Mouse (Mus musculus): Measurements from ENCODE around the gene Pnldc1. TPM values are rescaled to one million over a fixed set of nuclear protein-coding genes. Genes with fewer than 3 reads are reported as not detected.

Gene Pnldc1
- polyA plus RNA-seq, 1 experiment from 2014 or later = 0.75 TPM

GRCm38 (mm10) chr17:12925703-12926180 is 15.7 kb upstream of the Pnldc1 start:
- H3K9me3 ChIP-seq (ENCODE audit: low read length) = no peaks in the 10 kb centered on the region
- ATAC-seq (no peak), DNase-seq (ENCODE audit: low spot score) (no peak)
- peaks cover 21% of the 10 kb centered on the region for H3K36me3 ChIP-seq (ENCODE audit: insufficient read depth, low read length)
- WGBS = 83% methylated on average over 8 of the region's 8 CpGs
- H3K4me3 ChIP-seq (ENCODE audit: low read depth, low read length) = no peak overlapping the region
- no peaks in the 10 kb centered on the region for H3K4me1 ChIP-seq (ENCODE audit: insufficient read depth, low read depth, low read length)
- no peak overlapping the region for H3K4me2 ChIP-seq (replicated peaks; ENCODE audit: low read depth, low read length)
- H3K27ac ChIP-seq (ENCODE audit: low read length) = no peak overlapping the region
- no peak for TF ChIP-seq CTCF (IDR thresholded peaks at IDR 0.05)
- TF ChIP-seq EP300 (IDR thresholded peaks at IDR 0.05) = no peak
- no peaks in the 10 kb centered on the region for H3K27me3 ChIP-seq (replicated peaks; ENCODE audit: insufficient read depth, low read length)
- no peak overlapping the region for H3K9ac ChIP-seq (replicated peaks; ENCODE audit: low read depth)

- no peaks in the 10 kb centered on the region for H3K9me3 ChIP-seq (ENCODE audit: low read length)
- no peaks in the 10 kb centered on the region for H3K27me3 ChIP-seq (replicated peaks; ENCODE audit: insufficient read depth, low read length)
- ATAC-seq (peak; percentile 63), DNase-seq (ENCODE audit: low spot score) (peak; percentile 49)
- no peak overlapping the region for H3K9ac ChIP-seq (replicated peaks; ENCODE audit: low read depth)
- 73% methylated on average over 3 of the region's 3 CpGs for WGBS
- no peaks in the 10 kb centered on the region for H3K4me1 ChIP-seq (ENCODE audit: insufficient read depth, low read depth, low read length)
- H3K4me3 ChIP-seq (ENCODE audit: low read depth, low read length) = no peak overlapping the region
- no peak for TF ChIP-seq CTCF (IDR thresholded peaks at IDR 0.05)
- no peak for TF ChIP-seq EP300 (IDR thresholded peaks at IDR 0.05)
- no peak overlapping the region for H3K27ac ChIP-seq (ENCODE audit: low read length)
- H3K4me2 ChIP-seq (replicated peaks; ENCODE audit: low read depth, low read length) = no peak overlapping the region
- H3K36me3 ChIP-seq (ENCODE audit: insufficient read depth, low read length) = peaks cover 25% of the 10 kb centered on the region
Observed at GRCm38 (mm10) chr17:12925001-12925400, 15.0 kb upstream of the Pnldc1 start.

- no peak overlapping the region for H3K4me2 ChIP-seq (replicated peaks; ENCODE audit: low read depth, low read length)
- H3K9ac ChIP-seq (replicated peaks; ENCODE audit: low read depth) = no peak overlapping the region
- TF ChIP-seq EP300 (IDR thresholded peaks at IDR 0.05) (no peak), CTCF (IDR thresholded peaks at IDR 0.05) (no peak)
- H3K4me3 ChIP-seq (ENCODE audit: low read depth, low read length) = no peak overlapping the region
- no peaks in the 10 kb centered on the region for H3K27me3 ChIP-seq (replicated peaks; ENCODE audit: insufficient read depth, low read length)
- ATAC-seq (no peak), DNase-seq (ENCODE audit: low spot score) (no peak)
- 90% methylated on average over 1 of the region's 1 CpGs for WGBS
- no peak overlapping the region for H3K27ac ChIP-seq (ENCODE audit: low read length)
- H3K4me1 ChIP-seq (ENCODE audit: insufficient read depth, low read depth, low read length) = no peaks in the 10 kb centered on the region
- no peaks in the 10 kb centered on the region for H3K9me3 ChIP-seq (ENCODE audit: low read length)
- peaks cover 29% of the 10 kb centered on the region for H3K36me3 ChIP-seq (ENCODE audit: insufficient read depth, low read length)
Observed at GRCm38 (mm10) chr17:12921073-12921472, 11.0 kb upstream of the Pnldc1 start.

- Histone ChIP-seq H3K27me3 (replicated peaks; ENCODE audit: insufficient read depth, low read length) (no peaks in the 10 kb centered on the region), H3K36me3 (ENCODE audit: insufficient read depth, low read length) (peaks cover 21% of the 10 kb centered on the region), H3K9me3 (ENCODE audit: low read length) (no peaks in the 10 kb centered on the region), H3K9ac (replicated peaks; ENCODE audit: low read depth) (peak overlapping the region; percentile 93), H3K27ac (ENCODE audit: low read length) (peak overlapping the region; percentile 94), H3K4me3 (ENCODE audit: low read depth, low read length) (peak overlapping the region; percentile 89), H3K4me2 (replicated peaks; ENCODE audit: low read depth, low read length) (peak overlapping the region; percentile 82), H3K4me1 (ENCODE audit: insufficient read depth, low read depth, low read length) (peaks cover 3% of the 10 kb centered on the region; the same call in 1 of the 2 replicates)
- DNase-seq (ENCODE audit: low spot score) (peak; percentile 62), ATAC-seq (peak; percentile 39)
- under 1% methylated on average over 38 of the region's 40 CpGs for WGBS
- TF ChIP-seq CTCF (IDR thresholded peaks at IDR 0.05) (no peak), EP300 (IDR thresholded peaks at IDR 0.05) (no peak)
Observed at GRCm38 (mm10) chr17:12916588-12917380, 6.8 kb upstream of the Pnldc1 start.

GRCm38 (mm10) chr17:12915881-12916583 is 6.0 kb upstream of the Pnldc1 start, which contains the start of gene Mrpl18:
Mrpl18 (minus strand) TSS chr17:12916345.
- H3K4me2 ChIP-seq (replicated peaks; ENCODE audit: low read depth, low read length) = peak within 1 kb of the TSS; percentile 82
- DNase-seq (ENCODE audit: low spot score) = peak; percentile 100
- ATAC-seq = peak; percentile 99
- H3K27ac ChIP-seq (ENCODE audit: low read length) = peak within 1 kb of the TSS; percentile 94
- no peak for TF ChIP-seq CTCF (IDR thresholded peaks at IDR 0.05)
- TF ChIP-seq EP300 (IDR thresholded peaks at IDR 0.05) = no peak
- H3K4me3 ChIP-seq (ENCODE audit: low read depth, low read length) = peak within 1 kb of the TSS; percentile 89
- H3K9me3 ChIP-seq (ENCODE audit: low read length) = no peaks in the 10 kb centered on the region
- H3K4me1 ChIP-seq (ENCODE audit: insufficient read depth, low read depth, low read length) = peaks cover 3% of the 10 kb centered on the region; the same call in 1 of the 2 replicates
- H3K36me3 ChIP-seq (ENCODE audit: insufficient read depth, low read length) = peaks cover 22% of the 10 kb centered on the region
- peak within 1 kb of the TSS; percentile 93 for H3K9ac ChIP-seq (replicated peaks; ENCODE audit: low read depth)
- H3K27me3 ChIP-seq (replicated peaks; ENCODE audit: insufficient read depth, low read length) = no peaks in the 10 kb centered on the region
- WGBS = under 1% methylated on average over 56 of the region's 56 CpGs

GRCm38 (mm10) chr17:12915488-12915880 is 5.5 kb upstream of the Pnldc1 start, which contains the start of gene Tcp1:
Tcp1 (plus strand) TSS chr17:12915701.
- no peak for DNase-seq (ENCODE audit: low spot score)
- H3K4me1 ChIP-seq (ENCODE audit: insufficient read depth, low read depth, low read length) = peaks cover 3% of the 10 kb centered on the region; the same call in 1 of the 2 replicates
- TF ChIP-seq CTCF (IDR thresholded peaks at IDR 0.05) (no peak), EP300 (IDR thresholded peaks at IDR 0.05) (no peak)
- peak within 1 kb of the TSS; percentile 82 for H3K4me2 ChIP-seq (replicated peaks; ENCODE audit: low read depth, low read length)
- 2% methylated on average over 18 of the region's 18 CpGs for WGBS
- H3K9ac ChIP-seq (replicated peaks; ENCODE audit: low read depth) = peak within 1 kb of the TSS; percentile 93
- H3K36me3 ChIP-seq (ENCODE audit: insufficient read depth, low read length) = peaks cover 27% of the 10 kb centered on the region
- H3K27ac ChIP-seq (ENCODE audit: low read length) = peak within 1 kb of the TSS; percentile 94
- no peaks in the 10 kb centered on the region for H3K9me3 ChIP-seq (ENCODE audit: low read length)
- ATAC-seq = no peak
- no peaks in the 10 kb centered on the region for H3K27me3 ChIP-seq (replicated peaks; ENCODE audit: insufficient read depth, low read length)
- peak within 1 kb of the TSS; percentile 89 for H3K4me3 ChIP-seq (ENCODE audit: low read depth, low read length)
